Mouse (Mus musculus) urinary bladder, postnatal 14 days (tissue): ENCODE measurements around the gene Atad3a.
"Not testable (repeated sequence)": the region's sequence is repeated elsewhere in the genome, so short reads cannot be mapped to it uniquely, and the experiment has no call there.

Experiments used
- DNase-seq: peaks from one replicate; pipeline ENCODE4 v3.0.0; 2021; ENCODE audit warnings: low spot score

Atad3a gene

DNA sequence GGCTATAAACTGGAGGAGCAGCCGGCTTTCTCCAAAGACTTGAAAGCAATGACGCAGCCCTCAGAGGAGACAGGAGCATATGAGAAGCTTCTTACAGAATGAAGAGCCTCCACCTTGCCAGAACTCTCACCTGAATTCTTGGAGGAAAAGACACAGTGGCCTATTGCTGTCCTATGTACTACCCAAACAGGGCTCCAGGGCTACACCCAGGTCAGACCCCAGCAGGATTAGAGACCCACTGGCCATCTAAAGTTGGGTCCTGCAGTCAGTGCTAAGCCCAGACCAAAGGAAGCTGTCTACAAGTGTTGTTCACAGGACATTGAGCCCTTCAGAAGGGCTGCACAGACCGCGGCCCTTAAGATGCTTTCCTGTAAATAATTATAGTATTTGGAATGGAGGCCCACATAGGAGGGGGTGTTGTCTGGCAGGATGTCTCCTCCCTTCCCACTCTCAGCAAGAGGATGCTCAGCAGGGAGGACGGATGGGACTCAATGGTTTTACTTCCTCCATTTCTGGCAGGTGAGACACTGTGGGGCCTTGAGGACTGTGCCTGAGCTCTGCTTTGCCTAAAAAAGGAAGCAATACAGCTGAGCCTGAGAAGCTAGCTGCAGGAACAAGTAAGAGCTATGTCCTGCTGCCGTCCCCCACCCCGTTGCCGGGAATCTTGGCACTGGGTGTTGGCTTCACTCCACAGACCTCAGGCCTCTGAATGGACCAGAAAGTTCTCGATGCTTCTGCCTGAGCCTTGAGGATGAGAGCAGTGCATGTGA, 14.3 kb upstream of the Atad3a start:
- peak; percentile 69 for DNase-seq

DNA sequence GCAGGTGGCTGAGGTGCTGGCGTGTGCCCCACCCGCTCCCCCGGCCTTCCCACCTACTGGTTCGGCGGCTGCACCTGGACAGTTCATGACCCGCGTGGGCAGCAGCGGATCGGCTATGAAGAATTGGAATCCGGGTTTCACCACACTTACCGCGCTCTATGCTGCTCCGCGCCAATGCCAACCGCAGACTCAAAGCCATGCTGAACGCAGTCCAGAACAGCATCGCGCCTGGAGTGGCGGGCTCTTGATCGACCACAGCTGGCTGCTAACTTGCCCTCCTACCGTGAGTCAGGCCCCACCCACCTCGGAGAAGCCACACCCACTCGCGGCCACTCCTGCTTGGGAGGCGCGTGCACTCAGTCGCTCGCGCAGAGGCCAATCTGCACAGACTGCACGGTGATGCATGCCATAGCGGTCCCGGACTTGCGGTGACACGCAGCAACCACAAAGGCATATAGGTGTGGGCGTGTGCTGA, 13.4 kb upstream of the Atad3a start, which contains the start of gene Vwa1:
Gene Vwa1 (minus strand): TSS at position 419 of the 475 bp plus-strand sequence.
- DNase-seq, result peak; percentile 96

DNA sequence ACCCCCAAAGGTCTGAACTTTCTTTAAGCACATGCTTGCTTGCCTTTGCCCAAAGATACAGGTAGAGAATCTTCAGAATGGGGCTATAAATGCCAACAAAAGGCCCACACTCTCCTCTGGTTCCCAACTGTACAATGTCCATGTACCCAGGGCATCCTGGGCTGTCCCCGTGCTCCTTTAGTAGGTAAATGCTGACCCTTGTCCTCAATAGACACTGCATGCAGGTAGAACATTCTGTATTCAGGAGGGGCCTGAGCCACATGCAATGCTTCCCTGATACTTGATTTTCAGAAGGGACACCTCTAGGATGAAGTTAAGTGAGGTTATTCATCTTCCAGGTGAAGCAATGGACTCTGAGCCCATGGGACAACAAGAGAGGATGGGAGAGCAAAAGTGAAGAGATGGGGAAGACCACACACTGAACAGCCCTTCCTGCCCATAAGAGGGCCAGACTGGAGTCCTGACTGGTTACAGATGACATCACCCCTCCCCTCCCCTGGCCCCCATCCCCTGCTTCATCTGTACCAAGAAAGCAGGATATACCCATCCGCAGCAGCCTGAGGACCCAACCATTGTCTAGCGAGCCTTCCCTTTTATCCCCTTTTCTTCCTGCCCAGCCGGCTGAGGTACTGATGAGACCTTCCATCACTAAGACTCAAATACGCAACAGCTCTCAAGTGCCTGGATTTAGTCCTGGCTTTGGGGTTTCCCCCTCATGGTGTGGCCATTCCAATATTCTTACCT, 12.6 kb upstream of the Atad3a start:
- DNase-seq, result no peak

DNA sequence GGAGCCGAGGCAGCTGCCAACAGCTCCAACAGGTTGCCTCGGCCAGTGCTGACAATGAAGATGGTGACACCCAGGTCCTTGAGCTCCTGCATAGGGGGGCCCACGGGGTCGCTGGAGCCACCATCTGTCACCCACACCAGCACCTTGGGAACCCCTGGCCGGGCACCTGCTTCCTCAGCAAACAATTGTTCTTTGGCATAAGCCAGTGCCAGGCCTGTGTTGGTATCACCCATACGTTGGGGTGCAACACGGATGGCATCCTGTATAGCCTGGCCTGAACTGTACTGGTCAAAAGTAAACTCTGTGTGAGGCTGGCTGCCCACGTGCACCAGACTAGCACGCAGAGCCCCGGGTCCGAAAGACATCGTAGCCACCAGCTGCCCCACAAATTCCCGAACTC, 11.9 kb upstream of the Atad3a start:
- no peak for DNase-seq

DNA sequence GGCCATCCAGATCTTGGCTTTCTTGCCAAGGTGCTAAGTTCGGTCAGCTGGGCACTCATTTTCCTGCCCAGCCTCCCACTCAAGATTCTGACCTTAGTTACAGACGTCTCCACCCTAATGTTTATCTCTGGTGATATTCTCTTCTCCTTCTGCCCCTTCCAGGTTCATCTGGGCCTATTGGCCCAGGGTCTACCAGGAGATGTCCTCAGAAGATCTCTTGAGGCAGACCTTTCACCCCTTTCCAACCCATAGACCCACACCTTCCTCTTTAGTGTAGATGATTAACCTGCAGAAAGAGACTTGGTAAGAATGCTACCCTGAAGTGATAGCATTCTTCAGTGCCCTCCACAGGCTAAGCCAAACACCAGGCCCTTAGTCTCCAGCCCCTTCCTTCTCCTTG, 10.8 kb upstream of the Atad3a start:
- no peak for DNase-seq

DNA sequence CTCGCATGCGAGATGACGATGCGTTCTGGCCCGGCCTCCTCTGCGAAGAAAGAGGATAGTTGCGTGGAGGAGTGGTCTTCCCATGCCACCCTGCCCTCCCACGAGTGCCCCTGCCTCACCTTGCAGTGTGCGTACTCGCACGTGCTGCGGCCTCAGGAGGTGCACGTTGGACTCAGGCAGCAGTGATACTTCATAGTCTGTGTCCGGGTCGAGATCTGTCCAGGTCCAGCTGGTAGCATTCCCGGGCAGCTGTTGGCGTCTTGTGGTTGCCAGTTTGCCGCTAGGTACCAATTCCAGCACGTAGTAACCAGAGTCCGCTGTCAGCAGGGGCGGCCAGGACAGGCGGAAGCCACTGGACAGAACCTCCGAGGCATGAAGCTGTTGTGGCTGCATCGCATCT, 9.7 kb upstream of the Atad3a start:
- DNase-seq, result no peak

DNA sequence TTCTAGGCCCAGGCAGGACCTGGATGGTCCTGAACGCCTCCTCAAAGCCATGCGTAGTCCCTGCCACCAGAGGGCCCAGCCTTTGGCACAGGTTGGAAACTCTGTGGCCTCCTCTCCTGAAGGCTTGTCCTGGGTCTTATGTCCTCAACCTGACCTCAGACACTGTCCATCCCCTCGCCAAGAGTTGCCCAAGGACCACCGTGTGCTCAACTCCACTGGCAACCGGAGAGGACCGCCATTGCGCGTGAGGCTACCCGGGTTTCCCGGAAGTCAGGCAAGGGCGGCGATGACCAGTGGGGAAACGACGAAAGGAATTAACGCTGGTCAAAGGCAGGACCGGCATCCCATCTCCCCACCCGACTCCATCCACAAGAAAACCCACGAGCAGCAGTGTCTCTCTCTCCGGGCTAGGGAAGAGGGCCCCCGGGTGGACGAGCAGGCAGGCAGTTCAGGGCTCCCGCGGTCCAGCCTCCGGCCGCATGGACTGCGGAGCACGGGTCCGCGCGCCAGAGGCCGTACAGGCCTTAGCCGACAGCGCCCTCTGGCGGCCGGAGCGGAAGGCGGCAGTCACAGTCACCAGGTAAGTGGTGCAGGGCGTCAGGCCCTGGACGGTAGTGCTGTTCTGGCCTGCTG, 9.1 kb upstream of the Atad3a start:
- peak; percentile 94 for DNase-seq

DNA sequence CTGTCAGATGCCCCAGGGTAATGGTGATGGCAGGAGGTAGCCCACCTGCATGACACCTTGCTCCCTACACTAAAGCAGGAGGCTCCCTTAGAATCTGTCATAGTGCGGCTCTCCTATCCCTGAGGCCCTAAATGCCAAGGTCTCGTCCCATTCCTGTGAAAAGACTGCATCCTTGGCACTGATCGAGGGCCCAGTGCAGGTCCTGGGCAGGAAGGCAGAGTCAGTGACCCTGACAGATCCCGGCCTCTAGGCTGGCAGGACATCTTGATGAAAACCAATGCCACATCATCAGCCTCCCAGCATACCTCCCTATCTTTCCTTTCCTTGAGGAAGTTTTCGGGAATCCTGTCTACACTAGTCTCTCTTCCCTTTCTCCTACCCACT, 8.6 kb upstream of the Atad3a start:
- no peak for DNase-seq

DNA sequence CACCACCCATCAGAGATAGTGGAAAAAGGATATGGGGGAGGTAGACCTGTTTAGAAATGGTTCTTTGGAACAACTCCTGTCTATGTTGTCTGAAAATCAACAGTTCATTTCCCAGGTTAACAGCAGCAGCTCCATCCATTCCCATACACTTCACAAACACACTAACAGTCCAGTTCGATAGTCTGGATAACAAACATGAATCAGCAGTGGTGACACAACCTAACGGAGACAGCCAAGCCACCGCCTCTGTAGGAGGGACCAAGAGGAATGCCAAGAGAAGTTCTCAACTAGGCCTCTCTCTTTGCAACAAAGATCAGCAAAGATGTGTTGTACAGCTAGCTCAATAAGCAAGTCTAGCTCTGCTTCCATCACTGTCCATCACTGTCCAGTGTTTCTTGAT, 1.5 kb upstream of the Atad3a start:
- DNase-seq, result no peak

DNA sequence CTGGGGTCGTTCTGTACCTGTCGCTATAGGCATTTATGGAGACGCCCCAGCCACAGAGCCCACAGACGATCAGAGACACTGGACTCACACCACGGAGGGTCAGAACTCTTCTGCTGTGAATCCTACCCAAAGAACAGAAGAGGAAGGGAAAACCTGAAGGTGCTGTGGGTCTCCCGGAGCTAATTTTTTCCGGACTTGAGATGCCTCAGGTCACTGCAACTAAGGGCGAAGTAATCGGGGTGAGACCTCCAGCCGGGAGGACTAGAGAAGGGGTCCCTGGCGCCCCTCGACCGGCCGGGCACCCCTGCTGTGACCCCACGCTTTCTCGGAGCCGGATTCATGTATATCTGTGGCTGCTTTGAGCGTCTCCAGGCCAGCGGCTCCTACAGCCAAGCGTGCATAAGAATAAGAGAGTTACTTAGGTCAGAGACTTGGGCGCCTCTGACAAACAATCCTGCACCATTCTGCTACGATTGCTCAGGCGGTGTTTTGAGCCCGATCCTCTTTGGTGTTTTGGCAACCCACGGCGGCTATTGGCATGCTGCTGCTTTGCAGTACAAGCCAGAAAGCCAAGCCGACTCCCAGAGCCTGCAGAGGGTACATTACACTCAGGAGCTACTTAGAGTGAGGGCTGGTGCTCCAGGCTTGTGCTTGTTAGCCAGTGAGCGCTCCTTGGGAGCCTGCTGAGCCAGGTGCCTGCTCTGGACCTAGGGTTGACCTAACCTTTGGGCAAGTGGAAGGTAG, 635 bp upstream of the Atad3a start:
- DNase-seq, result no peak

DNA sequence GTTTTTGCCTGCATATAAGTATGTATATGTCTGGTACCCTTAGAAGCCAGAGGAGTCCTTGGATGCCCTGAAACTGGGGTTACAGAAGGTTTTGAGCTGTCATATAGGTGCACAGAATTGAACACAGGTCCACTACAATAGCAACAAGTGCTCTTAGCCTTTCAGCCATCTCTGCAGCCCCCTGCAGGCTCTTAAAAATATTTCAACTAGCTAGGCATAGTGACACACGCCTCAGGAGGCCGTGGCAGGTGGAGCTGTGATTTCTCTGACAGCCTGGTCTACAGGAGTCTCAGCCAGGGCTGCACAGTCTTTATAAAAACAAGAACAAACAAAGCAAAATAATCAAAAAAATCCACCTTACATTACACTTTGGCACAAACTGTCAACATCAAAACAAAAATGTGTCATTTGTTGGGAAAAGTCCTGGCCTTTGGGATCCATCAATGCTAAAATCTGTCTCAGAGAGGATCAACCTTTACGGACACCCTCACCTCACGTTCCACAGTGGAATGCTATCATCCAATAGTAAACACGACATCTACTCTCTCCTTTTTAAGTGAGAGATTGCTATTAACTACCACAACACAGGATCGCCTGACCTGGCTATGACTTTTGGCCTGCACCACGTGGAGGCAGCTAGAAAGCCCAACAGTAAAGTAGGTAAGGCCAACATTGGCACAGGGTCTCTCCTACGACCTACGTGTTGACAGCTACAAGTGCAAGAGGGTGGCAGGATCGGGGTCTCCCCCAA, 856 bp downstream of the Atad3a start:
- DNase-seq, result no peak

DNA sequence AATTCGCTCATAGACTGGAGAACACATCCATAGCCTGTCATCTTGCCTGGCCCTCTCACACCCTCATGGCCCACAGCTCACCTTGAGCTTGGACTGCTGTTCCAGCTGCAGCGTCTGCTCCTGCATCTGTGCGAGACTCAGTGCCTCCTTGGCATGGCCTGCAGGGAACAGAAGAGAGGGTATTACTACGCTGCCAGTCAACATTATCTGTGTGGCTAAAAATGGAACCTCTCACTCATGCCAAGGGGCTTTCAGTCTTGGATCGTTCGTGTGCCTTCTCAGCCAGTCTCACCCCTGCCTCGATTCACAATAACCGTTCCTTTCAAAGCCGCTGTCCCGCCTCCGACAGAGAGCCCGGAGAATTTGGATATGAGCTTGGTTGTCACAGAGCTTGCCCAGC, 3.9 kb downstream of the Atad3a start:
- no peak for DNase-seq

DNA sequence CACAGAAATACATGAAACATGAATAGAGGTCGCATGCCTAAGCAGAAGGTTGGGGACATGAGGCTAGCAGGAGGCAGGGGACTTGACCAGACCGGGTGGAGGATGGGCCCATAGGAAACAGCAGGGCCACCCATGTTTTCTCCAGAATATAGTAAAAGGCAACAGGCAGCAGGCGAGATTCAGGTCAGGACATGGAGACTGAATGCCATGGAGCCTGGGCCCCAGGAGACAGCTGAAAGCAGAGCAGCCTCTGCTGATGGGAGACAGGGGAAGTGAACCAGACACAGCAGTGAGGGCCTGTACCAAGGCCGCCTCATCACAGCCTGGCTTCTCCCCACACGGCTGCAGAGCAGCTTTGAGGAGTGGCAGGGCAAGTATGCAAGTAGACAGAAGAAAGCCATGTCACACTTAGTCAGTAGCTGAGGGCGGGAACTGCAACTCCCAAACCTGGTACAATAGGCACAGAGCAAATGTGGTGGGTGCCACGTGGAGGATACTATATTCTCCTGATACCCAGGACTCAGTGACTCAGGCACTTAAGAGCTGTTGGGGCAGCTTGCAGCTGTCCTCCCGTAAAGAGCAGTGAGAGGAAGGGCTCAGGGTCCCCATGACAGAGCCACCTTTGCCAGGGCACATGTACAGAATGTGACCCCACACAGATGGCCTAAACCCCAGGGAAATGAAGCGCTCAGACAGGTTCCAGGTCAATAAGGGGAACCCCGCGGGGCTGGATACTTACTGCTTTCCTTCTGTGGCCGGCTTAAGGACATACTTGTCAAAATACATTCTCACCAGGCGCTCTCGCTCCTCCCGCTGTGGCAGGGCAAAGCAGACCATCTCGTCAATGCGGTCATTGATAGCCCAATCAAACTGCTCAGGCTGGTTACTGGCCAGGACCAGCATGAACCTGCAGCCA, 14.1 kb downstream of the Atad3a start:
- no peak for DNase-seq

DNA sequence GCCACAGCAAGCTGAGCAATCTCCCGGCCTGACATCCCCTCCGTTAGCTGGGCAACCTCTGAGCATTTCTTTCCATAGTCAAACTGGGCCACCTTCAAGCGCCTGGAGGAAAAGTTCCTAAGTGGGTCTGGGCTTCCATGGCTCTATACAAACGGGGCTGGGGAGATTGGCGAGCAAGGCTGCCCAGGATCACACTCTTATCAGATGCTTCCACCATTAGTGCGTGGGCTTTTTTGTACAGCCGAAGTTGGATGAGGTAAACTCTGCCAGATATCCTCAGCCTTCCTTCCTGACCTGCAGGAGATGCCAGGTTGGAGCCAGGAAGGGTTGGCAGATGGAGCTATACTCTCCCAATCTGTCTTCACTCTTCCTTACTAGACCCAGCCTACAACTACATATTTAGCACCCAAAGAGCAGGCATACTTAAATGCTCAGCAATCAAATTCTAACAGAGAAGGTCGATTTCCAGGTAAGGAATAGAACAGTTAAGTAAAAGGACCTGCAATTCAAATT, 14.8 kb downstream of the Atad3a start:
- DNase-seq, result no peak

DNA sequence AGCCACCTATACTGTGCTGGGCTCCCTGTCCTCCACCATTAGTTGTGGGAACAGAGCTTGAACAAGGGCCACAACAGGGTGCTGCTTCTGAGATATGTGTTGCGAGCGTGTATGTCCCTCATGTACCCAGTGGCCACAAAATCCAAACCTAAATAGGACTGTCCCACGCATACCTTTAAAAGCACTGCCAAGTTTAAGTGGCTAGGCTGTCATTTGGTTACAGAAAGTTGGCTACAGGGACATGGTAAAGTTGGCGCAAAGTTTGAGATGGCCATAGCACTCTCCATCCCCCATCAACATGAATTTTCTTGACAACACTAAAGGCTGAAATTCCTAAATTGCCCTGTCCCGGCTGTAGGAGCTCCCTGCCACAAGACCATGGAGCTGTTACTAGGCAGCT, 15.8 kb downstream of the Atad3a start:
- no peak for DNase-seq

DNA sequence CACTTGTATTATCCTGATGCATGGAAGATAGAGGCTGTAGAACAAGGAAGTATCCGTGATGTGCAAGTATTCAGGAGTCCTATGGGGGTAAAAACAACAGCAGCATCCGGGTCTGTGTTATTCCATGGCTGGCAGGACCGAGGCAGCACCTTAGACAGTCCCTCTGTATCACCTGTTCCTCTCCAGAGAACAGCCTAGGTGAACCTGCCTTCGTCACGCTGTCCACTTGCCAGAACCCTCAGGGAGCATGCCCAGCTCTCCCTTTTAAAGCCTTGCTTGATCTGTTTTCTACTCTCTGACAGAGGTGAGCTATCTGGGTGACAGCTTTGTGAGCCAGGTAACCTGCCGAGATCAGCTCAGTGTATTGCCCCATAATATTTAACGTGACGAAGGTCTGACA, 16.4 kb downstream of the Atad3a start:
- DNase-seq, result no peak

DNA sequence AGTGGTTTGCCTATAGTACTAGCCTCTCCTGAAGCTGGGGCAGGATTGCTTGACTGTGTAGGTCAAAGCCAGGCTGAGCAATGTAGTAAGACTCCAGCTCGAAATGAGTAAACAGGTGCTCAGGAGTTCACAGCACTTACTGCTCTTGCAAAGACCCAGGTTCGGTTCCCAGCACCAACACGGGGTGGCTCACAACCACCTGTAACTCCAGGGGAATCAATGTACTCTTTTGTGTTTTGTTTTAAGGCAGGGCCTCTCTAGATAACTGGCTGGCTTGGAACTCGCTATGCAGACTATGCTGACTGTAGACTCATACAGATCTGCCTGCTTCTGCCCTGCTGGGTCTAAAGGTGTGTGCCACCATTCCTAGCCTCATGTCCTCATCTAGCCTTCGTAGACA, 18.2 kb downstream of the Atad3a start:
- DNase-seq, result no peak

DNA sequence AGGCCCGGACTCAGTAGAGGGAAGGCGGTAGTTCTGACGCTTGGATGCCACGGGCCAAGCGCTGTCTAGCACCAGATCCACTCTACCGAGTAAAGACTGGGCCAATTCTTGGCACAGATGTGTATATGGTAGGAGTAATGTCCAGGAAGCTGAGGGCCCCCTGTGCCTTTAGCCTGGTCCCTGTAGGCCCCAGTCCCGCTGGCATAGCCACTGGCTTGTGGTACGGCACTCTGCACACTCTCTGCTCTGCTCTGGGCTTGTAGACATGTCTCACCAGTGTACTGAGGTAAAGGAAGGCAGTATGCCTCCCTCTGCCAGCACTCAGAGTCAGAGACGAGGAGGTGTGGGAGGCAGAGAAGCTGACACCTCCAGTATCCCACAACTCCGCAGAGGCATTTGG, 20.2 kb downstream of the Atad3a start:
- DNase-seq, result not testable (repeated sequence)

DNA sequence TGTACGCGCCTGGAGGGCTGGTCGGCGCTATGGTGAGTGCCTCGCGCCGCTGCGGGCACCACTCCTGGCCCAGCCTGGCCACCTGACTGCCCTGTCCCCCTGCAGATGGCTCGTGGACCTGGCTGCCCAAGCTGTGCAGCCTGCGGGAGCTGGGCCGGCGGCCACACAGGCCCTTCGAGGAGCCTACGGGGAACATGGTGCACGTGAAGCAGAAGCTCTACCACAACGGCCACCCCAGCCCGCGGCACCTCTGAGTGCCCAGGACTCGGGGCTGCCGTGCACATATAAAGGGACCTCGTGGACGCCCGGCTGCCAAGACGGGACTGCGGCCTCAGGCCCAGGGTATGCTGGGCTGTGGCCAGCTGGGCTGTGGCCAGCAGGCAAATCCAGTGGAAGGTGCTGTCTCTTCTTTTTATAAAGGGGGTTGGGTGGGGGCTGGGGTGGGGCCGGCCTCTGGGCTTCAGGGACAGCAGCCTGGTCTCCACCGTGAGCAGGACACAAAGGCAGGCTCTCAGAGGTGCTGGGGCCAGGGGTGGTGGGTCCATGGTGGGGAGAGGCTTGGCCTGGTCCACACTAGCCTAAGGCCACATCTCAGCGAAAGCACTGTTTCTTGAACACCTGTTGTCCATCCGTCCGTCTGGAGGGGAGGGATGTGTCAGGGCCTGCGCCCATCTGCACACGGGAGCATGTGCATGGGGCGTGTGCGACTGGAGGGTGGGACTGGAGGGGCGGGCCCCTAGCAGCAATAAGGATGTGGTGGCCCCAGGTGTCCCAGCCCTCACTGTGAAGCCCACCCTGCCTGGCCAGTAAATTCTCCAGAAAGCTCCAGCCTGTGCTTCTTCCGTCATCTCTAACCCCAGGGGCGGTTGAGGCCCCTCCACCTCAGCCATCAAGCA, 20.9 kb downstream of the Atad3a start:
- DNase-seq, result no peak
